Mouse (Mus musculus) heart, embryonic 10.5 days (tissue): ENCODE results near the gene Plekha5. TPM values are rescaled to one million over a fixed set of nuclear protein-coding genes. Genes with fewer than 3 reads are reported as not detected.

Experiments used
- DNase-seq: peaks from one replicate; pipeline ENCODE4 v3.0.0-alpha.2; 2017; ENCODE audit warnings: low spot score
- H3K27ac ChIP-seq: fragments of 300-500 bp; sonication (generic); 2 replicates; pipeline ENCODE4 v1.5.1; 2016; ENCODE audit warnings: mild to moderate bottlenecking
- H3K27me3 ChIP-seq: fragments of 300-500 bp; sonication (generic); 2 replicates; pipeline ENCODE4 v1.6.1; 2016; ENCODE audit warnings: mild to moderate bottlenecking; ENCODE audit not compliant: poor library complexity, insufficient read depth, severe bottlenecking
- H3K36me3 ChIP-seq: fragments of 300-500 bp; sonication (generic); 2 replicates; pipeline ENCODE4 v1.6.1; 2016; ENCODE audit warnings: mild to moderate bottlenecking, moderate library complexity
- H3K4me1 ChIP-seq: fragments of 300-500 bp; sonication (generic); 2 replicates; pipeline ENCODE4 v1.6.1; 2016; ENCODE audit warnings: mild to moderate bottlenecking
- H3K4me3 ChIP-seq: fragments of 300-500 bp; sonication (generic); 2 replicates; pipeline ENCODE4 v1.5.1; 2016; ENCODE audit warnings: mild to moderate bottlenecking, moderate library complexity
- H3K9me3 ChIP-seq: fragments of 300-500 bp; sonication (generic); 2 replicates; pipeline ENCODE4 v1.6.1; 2016; ENCODE audit warnings: mild to moderate bottlenecking, moderate library complexity
- WGBS: fragments of 180-500 bp; shearing (Covaris S2); methylation state at CpG from one replicate; pipeline ENCODE4 v1.1.7; 2016; 5-methylcytosine and 5-hydroxymethylcytosine counted together
- polyA plus RNA-seq: library from polyadenylated mRNA; unstranded; fragments of >200 nt; fragmentation: Nextera tagmentation; extraction: Ambion mirVana; gene quantifications from 2 replicates; pipeline ENCODE4 v1.2.1, GENCODE M21; 2016

Gene Plekha5
- polyA plus RNA-seq, result 18.6 and 33.8 TPM in 2 replicates

- peak; percentile 80 for DNase-seq
- Histone ChIP-seq H3K4me1 (peaks cover 8% of the 10 kb centered on the region; the same call in 1 of the 2 replicates), H3K27ac (peak within 1 kb of the TSS; percentile 99), H3K9me3 (no peaks in the 10 kb centered on the region; the same call in 1 of the 2 replicates), H3K27me3 (no peaks in the 10 kb centered on the region), H3K4me3 (peak within 1 kb of the TSS; percentile 95), H3K36me3 (peaks cover 3% of the 10 kb centered on the region; the same call in 1 of the 2 replicates)
- WGBS, result 4% methylated on average over 64 of the region's 65 CpGs
These were observed at the start of gene Plekha5 for GRCm38 (mm10) chr6:140423846-140424200. Plekha5 (plus strand) TSS chr6:140424054.

DNA sequence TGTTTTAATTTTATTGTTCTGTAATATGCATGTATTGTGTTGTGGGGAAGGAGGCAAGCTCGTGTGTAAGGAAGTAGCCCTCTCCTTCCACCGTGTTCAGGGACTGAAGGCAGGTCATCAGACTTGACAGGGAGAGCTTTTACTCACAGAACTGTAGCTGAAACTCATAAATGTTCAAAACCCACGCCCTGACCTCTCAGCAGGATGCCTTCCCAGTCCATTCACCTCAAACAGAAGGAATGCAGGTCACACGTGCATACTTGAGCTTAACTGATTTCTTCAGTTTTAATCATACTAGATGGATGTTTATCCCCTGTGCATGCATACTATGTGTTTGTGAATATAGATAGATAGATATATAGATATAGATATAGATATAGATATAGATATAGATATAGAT, 48.2 kb upstream of the Plekha5 start:
- Histone ChIP-seq H3K36me3 (no peaks in the 10 kb centered on the region), H3K27ac (no peak overlapping the region), H3K4me3 (no peak overlapping the region), H3K9me3 (no peaks in the 10 kb centered on the region), H3K27me3 (no peaks in the 10 kb centered on the region), H3K4me1 (no peaks in the 10 kb centered on the region)
- 64% methylated on average over 4 of the region's 4 CpGs for WGBS
- DNase-seq, result no peak

DNA sequence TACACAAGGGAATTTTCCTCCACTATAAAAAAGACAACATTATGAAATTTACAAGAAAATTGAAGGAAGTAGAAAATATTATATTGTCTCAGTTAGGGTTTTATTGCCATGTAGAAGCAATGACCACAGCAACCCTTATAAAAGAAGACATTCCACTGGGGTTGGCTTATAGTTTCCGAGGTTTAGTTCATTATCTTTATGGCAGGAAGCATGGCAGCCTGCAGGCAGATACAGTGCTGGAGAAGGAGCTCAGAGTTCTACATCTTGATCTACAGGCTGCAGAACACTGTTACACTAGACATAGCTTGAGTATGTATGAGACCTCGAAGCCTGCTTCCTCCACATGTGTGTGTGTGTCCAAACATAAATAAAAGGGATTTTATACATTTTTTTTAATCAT, 43.3 kb upstream of the Plekha5 start:
- Histone ChIP-seq H3K36me3 (no peaks in the 10 kb centered on the region), H3K4me1 (no peaks in the 10 kb centered on the region), H3K27me3 (no peaks in the 10 kb centered on the region), H3K27ac (no peak overlapping the region), H3K9me3 (no peaks in the 10 kb centered on the region), H3K4me3 (no peak overlapping the region)
- DNase-seq, result no peak
- 47% methylated on average over 2 of the region's 2 CpGs for WGBS

GRCm38 (mm10) chr6:140381162-140381561, 42.7 kb upstream of the Plekha5 start:
- 79% methylated on average over 8 of the region's 8 CpGs for WGBS
- no peak for DNase-seq
- H3K9me3 ChIP-seq, result no peaks in the 10 kb centered on the region
- no peak overlapping the region for H3K4me3 ChIP-seq
- H3K4me1 ChIP-seq, result no peaks in the 10 kb centered on the region
- H3K27ac ChIP-seq, result no peak overlapping the region
- H3K36me3 ChIP-seq, result no peaks in the 10 kb centered on the region
- no peaks in the 10 kb centered on the region for H3K27me3 ChIP-seq

- Histone ChIP-seq H3K36me3 (no peaks in the 10 kb centered on the region), H3K27me3 (no peaks in the 10 kb centered on the region), H3K4me1 (no peaks in the 10 kb centered on the region), H3K4me3 (no peak overlapping the region), H3K27ac (no peak overlapping the region), H3K9me3 (no peaks in the 10 kb centered on the region)
- WGBS, result 86% methylated on average over 10 of the region's 10 CpGs
- no peak for DNase-seq
These were observed 40.1 kb upstream of the Plekha5 start for GRCm38 (mm10) chr6:140383580-140384400.

- Histone ChIP-seq H3K4me3 (no peak overlapping the region), H3K27me3 (no peaks in the 10 kb centered on the region), H3K27ac (no peak overlapping the region), H3K4me1 (0 out of 2 replicates have a peak, but pooled peaks cover 4% of the 10 kb centered on the region), H3K36me3 (no peaks in the 10 kb centered on the region), H3K9me3 (no peaks in the 10 kb centered on the region)
- no peak for DNase-seq
- WGBS, result 92% methylated on average over 7 of the region's 7 CpGs
These were observed 27.2 kb upstream of the Plekha5 start for GRCm38 (mm10) chr6:140396687-140397086.

DNA sequence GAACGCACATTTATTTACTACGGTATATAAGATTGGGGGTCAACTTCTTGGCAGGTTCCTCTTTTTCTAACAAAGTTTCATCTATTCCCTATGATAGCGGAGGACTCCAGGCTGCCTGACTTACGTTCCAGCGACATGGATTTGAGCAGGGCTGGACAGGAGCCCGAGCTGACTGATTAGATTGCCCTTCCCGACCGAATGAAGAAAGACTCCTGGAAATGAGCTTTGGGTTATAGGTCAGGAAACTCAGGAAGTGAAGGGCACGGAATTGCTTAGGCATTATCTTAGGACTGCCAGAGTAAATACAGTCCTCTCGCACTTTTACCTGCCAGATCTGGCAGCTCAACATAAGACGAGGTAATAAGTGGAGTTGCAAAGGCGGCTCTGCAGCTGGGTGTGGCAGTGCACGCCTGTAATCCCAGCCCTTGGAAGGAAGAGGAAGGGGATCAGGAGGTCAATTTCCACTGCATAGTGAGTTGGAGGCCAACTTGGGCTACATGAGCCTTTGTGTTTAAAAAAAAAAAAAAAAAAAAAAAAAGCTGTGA, 21.0 kb upstream of the Plekha5 start:
- H3K4me3 ChIP-seq, result no peak overlapping the region
- H3K4me1 ChIP-seq, result 0 out of 2 replicates have a peak, but pooled peaks cover 4% of the 10 kb centered on the region
- no peaks in the 10 kb centered on the region for H3K9me3 ChIP-seq
- peak; percentile 70 for DNase-seq
- H3K27ac ChIP-seq, result no peak overlapping the region
- H3K27me3 ChIP-seq, result no peaks in the 10 kb centered on the region
- no peaks in the 10 kb centered on the region for H3K36me3 ChIP-seq
- 54% methylated on average over 13 of the region's 13 CpGs for WGBS

DNA sequence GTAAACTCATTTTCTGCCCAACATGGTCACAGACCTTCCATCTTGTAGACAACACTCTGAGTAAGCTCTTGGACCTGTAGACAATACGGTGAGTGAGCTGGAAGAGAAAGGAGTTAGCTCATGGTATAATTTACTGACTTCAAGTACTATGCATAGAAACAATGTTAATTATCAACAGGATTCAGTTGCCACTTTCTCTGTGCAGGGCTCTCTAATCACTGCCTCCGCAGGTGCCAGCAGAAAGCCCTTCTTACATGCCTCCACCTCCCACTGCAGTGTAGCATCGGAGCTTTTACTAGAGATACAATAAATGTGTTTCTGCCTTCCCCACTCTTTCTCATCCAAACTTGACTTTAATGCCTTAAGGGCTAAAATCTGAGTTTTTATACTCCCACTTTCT, 11.9 kb upstream of the Plekha5 start:
- no peaks in the 10 kb centered on the region for H3K4me1 ChIP-seq
- 78% methylated on average over 3 of the region's 3 CpGs for WGBS
- H3K27ac ChIP-seq, result no peak overlapping the region
- H3K27me3 ChIP-seq, result no peaks in the 10 kb centered on the region
- H3K4me3 ChIP-seq, result no peak overlapping the region
- DNase-seq, result no peak
- H3K9me3 ChIP-seq, result no peaks in the 10 kb centered on the region
- H3K36me3 ChIP-seq, result no peaks in the 10 kb centered on the region

DNA sequence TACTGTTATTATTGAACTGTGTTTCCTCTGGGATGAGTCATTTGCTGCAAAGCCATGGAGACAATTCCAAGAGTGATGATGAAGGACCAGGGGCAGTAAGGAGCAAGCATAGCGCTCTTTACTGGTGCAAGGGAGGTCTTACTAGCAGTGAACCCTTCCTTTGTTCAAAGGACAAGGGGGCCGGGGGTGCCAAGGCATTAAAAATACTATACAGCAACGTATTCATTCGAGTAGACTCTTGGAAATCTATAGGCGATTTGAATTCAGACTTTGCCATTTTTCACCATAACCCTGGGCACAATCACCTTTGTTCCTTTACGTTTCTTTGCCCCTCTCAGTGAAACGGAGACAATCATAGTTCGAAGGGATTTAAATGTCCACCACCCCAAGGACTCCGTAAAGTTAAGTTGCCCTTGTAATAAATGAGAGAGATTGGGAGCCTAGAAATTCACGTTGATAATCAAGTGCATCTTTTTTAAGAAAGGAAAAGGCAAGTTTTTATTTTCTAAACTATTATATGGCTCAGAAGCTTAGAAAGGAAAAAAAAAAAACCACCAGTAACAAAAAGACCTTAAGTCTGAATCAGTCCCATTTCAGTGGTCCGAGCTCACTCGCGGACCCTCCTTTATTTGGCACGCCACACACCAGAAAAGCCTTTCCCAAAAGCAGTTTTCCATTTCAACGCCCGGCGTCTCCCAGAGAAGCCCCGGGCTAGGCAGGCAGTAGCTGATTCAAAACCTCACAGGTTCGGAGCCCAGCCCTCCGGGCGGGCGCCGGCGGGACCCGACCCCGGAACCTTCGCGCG, 611 bp upstream of the Plekha5 start:
- peaks cover 8% of the 10 kb centered on the region; the same call in 1 of the 2 replicates for H3K4me1 ChIP-seq
- H3K27me3 ChIP-seq, result no peaks in the 10 kb centered on the region
- peak overlapping the region; percentile 95 for H3K4me3 ChIP-seq
- no peaks in the 10 kb centered on the region; the same call in 1 of the 2 replicates for H3K9me3 ChIP-seq
- WGBS, result 12% methylated on average over 29 of the region's 29 CpGs
- H3K27ac ChIP-seq, result peak overlapping the region; percentile 99
- H3K36me3 ChIP-seq, result no peaks in the 10 kb centered on the region; the same call in 1 of the 2 replicates
- no peak for DNase-seq

DNA sequence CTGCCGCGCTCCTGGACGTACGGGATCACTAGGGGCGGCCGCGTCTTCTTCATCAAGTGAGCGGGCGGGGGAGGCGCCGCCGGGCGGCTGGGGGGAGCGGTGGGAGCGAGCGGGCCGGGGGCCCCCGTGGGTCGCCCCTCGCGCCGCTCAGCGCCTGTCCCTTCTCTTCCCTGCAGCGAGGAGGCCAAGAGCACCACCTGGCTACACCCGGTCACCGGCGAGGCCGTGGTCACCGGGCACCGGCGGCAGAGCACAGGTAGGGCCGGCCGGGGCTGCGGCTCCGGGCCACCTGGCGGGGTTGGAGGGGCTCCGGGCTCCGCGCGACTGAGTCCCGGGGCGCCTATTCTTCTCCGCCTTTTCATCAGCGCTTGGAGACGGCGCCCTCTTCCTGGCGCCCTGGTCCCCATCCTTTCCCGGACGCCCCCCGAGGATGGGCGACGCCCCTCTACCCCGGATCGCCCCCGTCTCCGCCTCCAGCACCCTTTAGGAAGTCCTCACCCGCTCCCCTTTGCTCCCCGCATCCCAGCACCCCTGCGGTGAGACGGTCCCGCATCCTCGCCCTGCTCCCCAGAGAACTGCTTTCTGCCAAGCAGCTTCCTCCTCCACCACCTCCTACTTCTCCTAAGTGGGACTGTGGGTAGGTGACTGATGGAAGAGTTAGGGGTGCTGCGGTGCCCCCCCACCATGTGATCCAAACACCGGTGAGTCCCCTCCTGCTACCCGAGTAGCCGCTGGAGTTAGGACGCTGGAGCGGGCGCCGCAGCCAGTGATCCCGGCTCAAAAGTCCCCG, 542 bp downstream of the Plekha5 start:
- WGBS, result under 1% methylated on average over 71 of the region's 72 CpGs
- no peaks in the 10 kb centered on the region; the same call in 1 of the 2 replicates for H3K9me3 ChIP-seq

GRCm38 (mm10) chr6:140424991-140425361, 1.1 kb downstream of the Plekha5 start:
- 1% methylated on average over 17 of the region's 17 CpGs for WGBS
- H3K27ac ChIP-seq, result peak overlapping the region; percentile 99
- DNase-seq, result no peak
- peaks cover 7% of the 10 kb centered on the region; the same call in 1 of the 2 replicates for H3K36me3 ChIP-seq
- no peaks in the 10 kb centered on the region for H3K27me3 ChIP-seq
- H3K4me1 ChIP-seq, result peaks cover 8% of the 10 kb centered on the region; the same call in 1 of the 2 replicates
- H3K4me3 ChIP-seq, result peak overlapping the region; percentile 95
- no peaks in the 10 kb centered on the region for H3K9me3 ChIP-seq

More for the DNA sequence above, 542 bp downstream of the Plekha5 start:
- Histone ChIP-seq H3K27me3 (no peaks in the 10 kb centered on the region), H3K4me3 (peak overlapping the region; percentile 95), H3K36me3 (peaks cover 7% of the 10 kb centered on the region; the same call in 1 of the 2 replicates), H3K4me1 (peaks cover 8% of the 10 kb centered on the region; the same call in 1 of the 2 replicates), H3K27ac (peak overlapping the region; percentile 99)
- DNase-seq, result peak; percentile 85

GRCm38 (mm10) chr6:140429236-140429635, 5.4 kb downstream of the Plekha5 start:
- H3K27ac ChIP-seq, result no peak overlapping the region
- H3K9me3 ChIP-seq, result no peaks in the 10 kb centered on the region
- 80% methylated on average over 8 of the region's 8 CpGs for WGBS
- peaks cover 8% of the 10 kb centered on the region; the same call in 1 of the 2 replicates for H3K4me1 ChIP-seq
- no peaks in the 10 kb centered on the region for H3K27me3 ChIP-seq
- H3K36me3 ChIP-seq, result peaks cover 35% of the 10 kb centered on the region
- no peak overlapping the region for H3K4me3 ChIP-seq
- DNase-seq, result no peak
